Mouse (Mus musculus) megakaryocyte, embryonic 14.5 days (primary cell): Measurements from ENCODE around the gene Upf2.

ENCODE experiments used
- FLI1 ChIP-seq: IDR thresholded peaks from 2 replicates; pipeline ENCODE4 v1.6.1; 2012; ENCODE audit warnings: low read length, inconsistent platforms, mixed read lengths
- GATA1 ChIP-seq: IDR thresholded peaks from 3 replicates; pipeline ENCODE4 v1.6.1; 2012; ENCODE audit warnings: mixed read lengths, low read length, inconsistent platforms, borderline replicate concordance

- TF ChIP-seq GATA1 = no peak
- no peak for TF ChIP-seq FLI1
Measured at GRCm38 (mm10) chr2:5977532-5977931, 26.3 kb downstream of the Upf2 start.
